Comparison of ENCODE assay signal across 8 mouse cellular contexts in the genomic region with DNA sequence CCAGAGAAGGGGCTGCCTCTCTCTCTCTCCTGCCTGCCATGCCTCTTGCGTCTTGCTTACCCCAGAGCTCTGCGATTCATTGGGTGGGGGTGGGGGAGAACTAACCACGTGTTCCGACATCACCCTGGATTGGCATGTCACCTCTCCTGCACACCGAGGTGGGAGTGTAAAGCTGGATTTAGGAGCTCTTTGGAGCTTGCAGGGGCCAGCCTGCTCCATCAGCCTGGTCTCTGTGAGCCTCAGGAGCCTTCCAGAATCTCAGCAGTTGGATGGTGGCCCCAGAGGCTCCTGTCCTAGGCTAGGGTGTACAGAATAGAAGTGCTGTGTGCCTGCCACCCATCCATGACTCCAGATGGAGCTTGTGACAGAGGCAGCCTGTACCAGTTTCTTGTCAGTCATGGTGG. TPM values are rescaled to one million over a fixed set of nuclear protein-coding genes. Genes with fewer than 3 reads are reported as not detected.
A peak's percentile ranks its signal among the peaks of the same experiment; 100 is the strongest.
DNase-seq lines count a peak whose midpoint lies in the region; ATAC-seq and TF ChIP-seq lines count a peak whose summit lies in the region.

No protein-coding gene starts in this region.

- H3K9ac ChIP-seq in hindbrain, postnatal 0 days (replicated peaks; ENCODE audit: low read length) = peak overlapping the region; percentile 84; the same call in 1 of the 2 replicates

- peaks cover 26% of the 10 kb centered on the region for H3K79me2 ChIP-seq in myocyte (ENCODE audit: control insufficient read depth, insufficient read depth)

- peak; percentile 80 for TF ChIP-seq POLR2A in cortical plate, adult 2 months (IDR thresholded peaks at IDR 0.05; ENCODE audit: extremely low read depth, insufficient read depth, low read length)
- no peak for TF ChIP-seq POLR2A in myocyte (IDR thresholded peaks at IDR 0.05; ENCODE audit: insufficient read length, low read depth)

- no peaks in the 10 kb centered on the region for H3K27me3 ChIP-seq in hindbrain, postnatal 0 days (ENCODE audit: insufficient read depth, low read length)
- H3K27me3 ChIP-seq in myocyte (ENCODE audit: control insufficient read depth, insufficient read depth, insufficient read length) = no peaks in the 10 kb centered on the region

- peak overlapping the region; percentile 94 for H3K27ac ChIP-seq in cortical plate, adult 2 months (ENCODE audit: insufficient read depth, low read length)
- H3K27ac ChIP-seq in hindbrain, postnatal 0 days = peak overlapping the region; percentile 82; the same call in 1 of the 2 replicates

- H3K36me3 ChIP-seq in hindbrain, postnatal 0 days (ENCODE audit: insufficient read depth, low read length) = no peaks in the 10 kb centered on the region
- H3K36me3 ChIP-seq in myocyte (ENCODE audit: control insufficient read depth, insufficient read depth) = no peaks in the 10 kb centered on the region

- no peaks in the 10 kb centered on the region for H3K9me3 ChIP-seq in hindbrain, postnatal 0 days (ENCODE audit: low read length)

- no peak; the same call in 1 of the 2 replicates for ATAC-seq in hindbrain, postnatal 0 days

- no peak for TF ChIP-seq CTCF in cortical plate, adult 2 months (IDR thresholded peaks at IDR 0.05; ENCODE audit: extremely low read depth, insufficient read depth, low read length)
- TF ChIP-seq CTCF in hindbrain, postnatal 0 days (IDR thresholded peaks at IDR 0.05; ENCODE audit: low read depth) = no peak

- peaks cover 5% of the 10 kb centered on the region for H3K4me1 ChIP-seq in cortical plate, adult 2 months (ENCODE audit: control insufficient read depth, insufficient read depth, low read length)
- H3K4me1 ChIP-seq in hindbrain, postnatal 0 days (ENCODE audit: insufficient read depth, low read length) = peaks cover 21% of the 10 kb centered on the region

- peak; percentile 61 for DNase-seq in layer of hippocampus, adult 11-12 months (ENCODE audit: low spot score)
- no peak for DNase-seq in layer of hippocampus, postnatal 25 days (ENCODE audit: extremely low spot score in 1 of 2, low spot score in 1 of 2)
- no peak for DNase-seq in hindbrain, postnatal 0 days (ENCODE audit: low spot score)
- no peak for DNase-seq in spleen, postnatal 36 days (ENCODE audit: low spot score in 2 of 2)
- DNase-seq in ovary, postnatal 36 days (ENCODE audit: low spot score) = no peak
- DNase-seq in spleen, adult 12 weeks (ENCODE audit: low spot score) = no peak

- H3ac ChIP-seq in myocyte (ENCODE audit: control insufficient read depth, insufficient read length) = no peak overlapping the region

- 33% methylated on average over 5 of the region's 5 CpGs for WGBS in hindbrain, postnatal 0 days

- peak overlapping the region; percentile 86 for H3K4me2 ChIP-seq in hindbrain, postnatal 0 days (ENCODE audit: low read depth, low read length)
- peak overlapping the region; percentile 93 for H3K4me2 ChIP-seq in myocyte (ENCODE audit: low read depth)

- H3K4me3 ChIP-seq in cortical plate, adult 2 months (ENCODE audit: insufficient read depth, low read length) = peak overlapping the region; percentile 75
- peak overlapping the region; percentile 62 for H3K4me3 ChIP-seq in hindbrain, postnatal 0 days (ENCODE audit: low read length)
- peak overlapping the region; percentile 43 for H3K4me3 ChIP-seq in myocyte

TF ChIP-seq in myocyte, 11 proteins besides CTCF, POLR2A, EP300 and RAD21:
- no peak for TF ChIP-seq MYOG (IDR thresholded peaks at IDR 0.05; ENCODE audit: control insufficient read depth in 1 of 3, insufficient read depth in 1 of 3, insufficient read length in 2 of 3, low read depth in 2 of 3)
- no peak for TF ChIP-seq POLR2AphosphoS2 (IDR thresholded peaks at IDR 0.05; ENCODE audit: insufficient read length, low read depth)

RNA-seq across cellular contexts. Expression of gene Epb41l1, which starts 56.0 kb away (rescaled TPM):
- total RNA-seq in layer of hippocampus, postnatal 25 days (2021) = 100 to 1,000 TPM; 310 to 347 TPM
- 226 and 245 TPM in 2 replicates for polyA plus RNA-seq in cortical plate, adult 2 months (2012; rRNA removed)
- 228 and 259 TPM in 2 replicates for total RNA-seq in hindbrain, postnatal 0 days (2014; rRNA removed)
- polyA plus RNA-seq in hindbrain, postnatal 0 days (2015; fragmentation: Nextera tagmentation; extraction: Ambion mirVana) = 10.7 and 11.2 TPM in 2 replicates
- polyA plus RNA-seq in myocyte (2012; fragmentation: generic; extraction: Trizol) = 16.9 TPM

Comparison
In these comparisons a context has a peak if more than half of its experiments do, and no peak if none do; other contexts are left out.
1. RNA of gene Epb41l1, which starts 56.0 kb away (polyA plus RNA-seq): 226 to 245 TPM in cortical plate, adult 2 months; 16.9 TPM in myocyte (single experiment) and 10.7 to 11.2 TPM in hindbrain, postnatal 0 days; every median in the first group is over 10 times any median in the second.
2. Peak in every context shown above with its lines, with median percentiles within 50 percentile points of each other: H3K4me3 ChIP-seq.